Mouse (Mus musculus) R1 (cell line): ENCODE measurements around the gene Tubb4b.

Experiments used
- DNase-seq: peaks from one replicate; pipeline ENCODE4 v3.0.0-alpha.2; 2018; ENCODE audit warnings: low read depth, low spot score

Gene Tubb4b

GRCm38 (mm10) chr2:25246183-25247072 is 21.9 kb upstream of the Tubb4b start, which contains the start of gene AL732309.1:
Gene AL732309.1 (minus strand): TSS chr2:25246863.
- peak; percentile 43 for DNase-seq

- no peak for DNase-seq
Observed at GRCm38 (mm10) chr2:25244144-25244543, 19.6 kb upstream of the Tubb4b start.

- DNase-seq = no peak
Observed at GRCm38 (mm10) chr2:25243342-25243741, 18.8 kb upstream of the Tubb4b start.

GRCm38 (mm10) chr2:25242101-25242506 is 17.6 kb upstream of the Tubb4b start, which contains the start of the genes Rnf208 and Cysrt1:
Gene Rnf208 (plus strand): TSS chr2:25242255.
Gene Cysrt1 (minus strand): TSS chr2:25242452.
- DNase-seq = peak; percentile 53

- DNase-seq = peak; percentile 40
Observed at GRCm38 (mm10) chr2:25241438-25241775, 16.9 kb upstream of the Tubb4b start.

GRCm38 (mm10) chr2:25240723-25241437 is 16.4 kb upstream of the Tubb4b start:
- peak; percentile 98 for DNase-seq

- DNase-seq = no peak
Observed at GRCm38 (mm10) chr2:25240310-25240709, 15.8 kb upstream of the Tubb4b start.

GRCm38 (mm10) chr2:25239766-25240165 is 15.3 kb upstream of the Tubb4b start:
- no peak for DNase-seq

- no peak for DNase-seq
Observed at GRCm38 (mm10) chr2:25238106-25238505, 13.6 kb upstream of the Tubb4b start.

GRCm38 (mm10) chr2:25237522-25237921 is 13.0 kb upstream of the Tubb4b start:
- no peak for DNase-seq

- no peak for DNase-seq
Observed at GRCm38 (mm10) chr2:25236614-25237013, 12.1 kb upstream of the Tubb4b start, which contains the start of gene Rnf224. Gene Rnf224 (minus strand): TSS chr2:25236787.

- DNase-seq = no peak
Observed at GRCm38 (mm10) chr2:25234551-25235220, 10.2 kb upstream of the Tubb4b start.

- DNase-seq = no peak
Observed at GRCm38 (mm10) chr2:25234050-25234449, 9.5 kb upstream of the Tubb4b start, which contains the start of gene Slc34a3. Gene Slc34a3 (minus strand): TSS chr2:25234364.

- no peak for DNase-seq
Observed at GRCm38 (mm10) chr2:25233421-25233820, 8.9 kb upstream of the Tubb4b start.

- peak; percentile 42 for DNase-seq
Observed at GRCm38 (mm10) chr2:25231038-25231437, 6.5 kb upstream of the Tubb4b start.

- no peak for DNase-seq
Observed at GRCm38 (mm10) chr2:25230581-25230980, 6.1 kb upstream of the Tubb4b start.

GRCm38 (mm10) chr2:25229582-25229981 is 5.1 kb upstream of the Tubb4b start:
- no peak for DNase-seq

GRCm38 (mm10) chr2:25228995-25229530 is 4.6 kb upstream of the Tubb4b start:
- no peak for DNase-seq

- peak; percentile 96 for DNase-seq
Observed at GRCm38 (mm10) chr2:25228431-25228889, 4.0 kb upstream of the Tubb4b start.

- no peak for DNase-seq
Observed at GRCm38 (mm10) chr2:25227406-25227805, 2.9 kb upstream of the Tubb4b start.

GRCm38 (mm10) chr2:25226864-25227263 is 2.4 kb upstream of the Tubb4b start:
- no peak for DNase-seq
